Mouse (Mus musculus) natural killer cell, adult 2 months (primary cell): ENCODE results near the gene Bcl6b.

Experiments used
- DNase-seq, 2 experiments: peaks; one replicate each; pipeline ENCODE4 v3.0.0; 2022; ENCODE audit warnings: low spot score in 2 of 2

The Bcl6b gene

DNA sequence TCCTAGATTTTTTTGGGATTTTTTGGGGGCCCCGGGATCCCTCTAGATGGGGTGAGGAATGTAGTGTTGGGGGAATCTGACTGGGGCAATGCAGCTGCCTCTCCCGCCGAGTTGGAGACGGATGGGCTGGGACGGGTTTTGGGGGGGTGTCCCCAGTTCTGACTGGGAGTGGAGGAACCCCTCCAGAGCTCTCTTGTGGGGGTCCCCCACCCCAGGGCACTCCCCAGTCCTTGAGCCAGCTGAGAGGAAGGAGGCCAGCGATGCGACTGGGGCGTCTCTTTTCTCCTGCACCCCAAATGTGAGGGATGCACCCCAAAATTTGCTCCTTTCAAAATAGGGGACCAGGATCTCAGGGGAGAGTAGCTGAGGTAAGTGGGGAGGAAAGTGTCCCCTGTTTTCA is 3.4 kb upstream of the Bcl6b start:
- DNase-seq, result no peak

DNA sequence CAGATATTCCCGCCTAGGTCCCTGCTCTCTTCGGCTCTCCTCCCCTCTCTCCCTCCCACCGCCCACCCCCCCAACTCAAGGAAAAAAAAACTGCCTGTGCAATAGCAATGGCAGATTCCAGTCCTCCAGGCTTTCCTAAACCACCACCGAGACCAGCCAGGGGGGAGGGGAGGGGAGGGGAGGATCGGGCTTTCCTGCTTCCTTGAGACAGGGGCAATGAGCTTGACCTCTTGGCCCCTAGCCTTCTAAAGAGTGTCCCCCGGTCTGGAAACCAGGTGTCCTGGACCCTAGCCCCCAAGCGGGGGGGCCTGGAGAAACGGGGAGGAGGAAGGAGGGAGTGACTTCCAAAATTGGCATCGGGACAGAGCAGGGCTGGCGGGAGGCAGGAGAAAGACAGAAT is 2.9 kb upstream of the Bcl6b start:
- DNase-seq, result no peak

DNA sequence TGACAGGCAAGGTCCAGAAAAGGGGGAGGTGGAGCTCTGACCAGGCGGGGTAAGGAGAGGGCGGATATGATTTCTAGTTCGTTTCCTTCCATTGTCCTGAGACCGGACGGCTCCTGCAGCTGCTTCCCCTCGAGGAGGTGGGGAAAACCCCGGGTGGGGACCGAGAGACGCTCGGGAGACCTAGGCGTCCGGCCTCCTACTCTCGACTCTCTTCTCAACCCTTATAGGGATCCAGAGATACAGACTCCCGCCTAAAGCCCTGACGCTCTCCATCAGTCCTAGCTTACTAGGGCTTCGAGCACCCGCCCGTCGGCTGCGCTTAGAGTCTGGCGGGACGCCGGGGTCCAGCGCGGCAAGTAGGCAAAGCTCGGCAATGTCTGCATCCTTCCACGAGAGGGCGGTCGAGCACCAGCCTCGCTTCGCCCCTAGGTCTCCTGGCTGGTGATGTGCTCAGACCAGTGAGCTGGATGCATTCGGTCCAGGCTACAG is 685 bp upstream of the Bcl6b start:
- peak; percentile 78 to 83 for DNase-seq

DNA sequence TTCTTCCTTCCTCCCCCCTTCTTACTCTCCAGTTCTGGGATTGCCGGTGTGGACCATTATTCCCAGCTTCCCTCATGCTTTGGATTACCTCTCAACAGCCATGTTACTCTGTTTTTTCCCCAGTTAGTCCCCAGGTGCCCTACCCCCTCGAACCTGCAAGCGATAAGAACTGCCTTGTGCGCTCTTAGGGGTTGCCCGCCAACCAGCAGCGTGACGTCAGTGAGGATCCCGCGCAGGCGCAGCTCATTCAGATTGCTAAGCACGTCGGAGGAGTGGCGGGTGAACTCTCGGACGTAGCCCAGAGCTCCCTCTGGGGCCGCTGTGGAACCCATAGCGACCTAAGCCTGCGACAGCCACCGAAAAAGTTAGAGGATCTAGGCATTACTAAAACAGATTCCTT is 770 bp downstream of the Bcl6b start:
- DNase-seq, result peak; percentile 93

DNA sequence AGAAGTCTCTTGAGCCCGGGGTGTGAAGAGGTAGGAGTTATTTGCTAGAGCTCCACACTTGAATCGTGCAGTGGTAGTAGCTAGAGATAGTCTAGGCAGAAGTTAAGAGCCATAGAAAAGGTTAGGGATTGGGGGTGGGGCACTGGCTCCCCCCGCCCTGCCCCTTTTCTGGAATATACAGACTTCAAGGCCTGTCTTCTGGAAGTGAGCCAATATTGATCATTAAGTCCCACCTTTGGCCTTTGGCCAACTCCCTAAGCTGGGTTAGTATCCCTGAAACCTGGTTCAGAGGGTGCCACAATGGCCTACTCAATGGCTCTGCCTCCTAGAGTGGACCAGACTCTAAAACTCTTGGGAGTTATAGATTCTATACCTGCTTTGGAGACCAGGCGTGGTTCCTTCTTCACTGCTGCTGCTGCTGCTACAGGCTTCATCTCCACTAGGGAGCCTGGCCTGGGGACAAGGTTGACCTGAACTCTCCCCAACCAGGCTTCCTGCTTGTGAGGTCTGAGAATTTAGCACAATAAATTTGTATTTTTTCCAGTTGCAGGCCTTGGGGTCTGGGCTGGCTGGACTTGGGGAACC is 1.8 kb downstream of the Bcl6b start:
- no peak for DNase-seq

DNA sequence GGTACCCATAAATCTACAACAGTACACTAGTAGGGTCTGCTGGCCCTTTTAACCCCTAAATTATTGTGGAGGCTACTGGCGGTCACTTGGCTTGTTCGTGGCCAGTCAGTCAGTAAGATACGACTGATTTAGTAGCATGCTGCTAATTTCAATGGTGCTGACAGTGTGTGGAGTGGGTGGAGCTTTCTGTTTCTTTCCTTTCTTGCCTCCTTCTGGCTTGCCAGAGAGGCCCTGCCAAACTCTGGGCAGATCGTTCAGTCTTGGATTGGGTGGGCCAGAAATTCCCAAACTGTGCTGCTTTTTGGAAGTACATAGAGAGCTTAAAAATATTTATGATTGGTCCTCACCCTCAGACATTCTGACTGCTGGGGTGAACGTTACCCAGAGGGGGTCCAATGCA is 2.5 kb downstream of the Bcl6b start:
- no peak for DNase-seq

DNA sequence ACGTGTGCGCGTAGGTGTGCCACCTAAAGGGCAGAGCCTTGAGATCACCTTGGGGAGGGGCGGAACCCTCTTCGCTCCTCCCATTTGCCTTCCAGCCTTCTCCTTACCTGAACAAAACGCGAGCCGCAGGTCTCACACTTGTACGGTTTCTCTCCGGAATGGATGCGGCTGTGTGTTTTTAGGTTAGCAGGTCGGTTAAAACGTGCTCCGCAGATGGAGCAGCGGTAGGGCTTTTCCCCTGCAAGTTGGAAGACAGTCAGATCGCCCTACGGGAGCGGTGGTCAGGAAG is 3.1 kb downstream of the Bcl6b start:
- DNase-seq, result no peak

DNA sequence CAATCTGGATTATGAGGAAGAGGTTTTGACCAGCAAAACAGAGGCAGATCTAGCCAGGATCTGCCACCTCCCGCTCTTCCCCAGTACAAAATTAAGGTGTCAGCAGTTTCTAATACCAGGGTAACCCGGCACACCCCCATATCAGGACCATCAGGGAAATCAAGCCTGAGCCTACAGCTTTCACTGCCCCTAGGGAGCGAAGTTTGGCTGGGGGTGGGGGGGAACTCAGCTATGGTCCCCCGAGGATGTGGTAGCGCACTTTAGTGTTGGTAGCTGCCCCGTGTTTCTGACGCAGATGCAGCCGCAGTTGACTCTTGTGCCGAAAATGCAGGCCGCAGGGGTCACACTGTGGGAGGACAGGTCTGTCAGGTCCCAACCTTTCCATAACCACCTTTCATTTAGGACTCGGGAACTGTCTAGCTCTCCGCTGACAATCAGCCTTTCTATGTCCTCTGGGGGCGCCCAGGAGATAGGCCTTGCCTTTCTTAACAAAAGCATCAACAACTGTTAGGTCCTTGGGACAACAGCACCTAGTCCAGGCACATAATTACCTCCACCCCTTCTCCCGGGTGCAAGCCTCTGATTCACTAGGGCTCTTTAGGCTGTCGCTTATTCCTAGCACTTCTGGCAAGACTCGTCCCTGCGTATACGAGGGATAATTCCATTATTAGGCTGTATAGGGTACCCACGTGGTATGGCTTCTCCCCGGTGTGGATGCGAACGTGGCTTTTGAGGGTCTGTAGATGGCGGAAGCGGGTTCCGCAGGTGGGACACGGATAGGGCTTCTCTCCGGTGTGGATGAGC is 3.6 kb downstream of the Bcl6b start:
- no peak for DNase-seq

DNA sequence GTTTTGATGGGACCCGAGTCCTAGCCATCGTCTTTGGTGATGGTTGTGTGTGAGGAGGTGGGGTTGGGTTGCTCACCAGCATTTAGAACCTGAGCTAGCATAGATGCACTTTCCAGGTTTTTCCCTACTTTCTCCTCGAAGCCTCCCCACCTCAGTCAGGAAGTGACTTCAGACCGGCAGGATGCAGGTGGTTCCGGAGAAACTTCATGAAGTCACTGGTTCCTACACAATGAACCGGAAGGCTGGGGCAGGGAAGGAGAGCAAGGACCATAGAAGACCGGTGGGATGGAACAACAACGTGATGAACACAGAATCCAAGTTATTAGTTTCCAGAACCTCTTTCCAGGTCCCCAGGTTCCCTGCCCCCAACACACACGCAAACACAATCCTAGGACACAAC is 5.9 kb downstream of the Bcl6b start:
- no peak for DNase-seq

DNA sequence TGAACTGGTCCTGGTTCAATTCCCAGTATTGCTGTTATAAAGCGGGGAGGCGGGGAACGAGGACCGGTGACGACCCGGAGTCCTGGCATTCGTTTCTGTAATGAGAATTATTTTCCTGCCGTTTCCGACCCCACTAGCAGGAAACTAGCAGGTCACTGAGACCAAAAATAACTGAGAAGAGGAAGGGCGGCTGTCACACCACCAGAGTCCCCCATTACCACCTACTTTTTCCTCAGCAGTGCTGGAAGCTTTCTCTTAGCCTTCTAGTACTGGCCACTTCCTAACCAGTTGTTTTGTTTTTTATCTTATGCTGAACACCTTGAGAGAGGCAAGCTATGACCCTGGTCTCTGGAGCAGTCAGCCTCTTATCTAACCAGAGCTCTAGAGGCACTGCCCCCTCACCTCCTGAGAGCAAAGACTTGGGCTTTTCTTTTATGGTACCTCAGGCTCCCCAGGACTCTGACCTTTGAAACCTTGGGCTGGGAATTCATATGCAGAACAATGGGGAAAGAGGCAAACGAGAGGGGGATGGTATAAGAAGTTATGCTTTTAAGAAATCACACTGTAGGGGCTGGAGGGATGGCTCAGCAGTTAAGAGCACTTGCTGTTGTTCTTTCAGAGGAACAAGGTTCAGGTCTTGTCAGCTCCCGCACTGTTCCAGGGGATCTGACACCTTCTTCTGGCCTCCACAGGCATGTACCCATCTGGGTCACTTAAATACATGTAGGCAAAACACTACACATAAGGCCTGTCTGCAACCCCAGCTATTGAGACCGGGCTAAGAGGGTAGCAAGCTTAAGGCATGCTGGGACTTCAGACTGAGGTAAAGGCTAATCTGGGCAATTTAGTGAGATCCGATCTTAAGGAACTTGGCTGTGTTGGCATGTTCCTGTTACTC is 7.7 kb downstream of the Bcl6b start:
- DNase-seq, result no peak

DNA sequence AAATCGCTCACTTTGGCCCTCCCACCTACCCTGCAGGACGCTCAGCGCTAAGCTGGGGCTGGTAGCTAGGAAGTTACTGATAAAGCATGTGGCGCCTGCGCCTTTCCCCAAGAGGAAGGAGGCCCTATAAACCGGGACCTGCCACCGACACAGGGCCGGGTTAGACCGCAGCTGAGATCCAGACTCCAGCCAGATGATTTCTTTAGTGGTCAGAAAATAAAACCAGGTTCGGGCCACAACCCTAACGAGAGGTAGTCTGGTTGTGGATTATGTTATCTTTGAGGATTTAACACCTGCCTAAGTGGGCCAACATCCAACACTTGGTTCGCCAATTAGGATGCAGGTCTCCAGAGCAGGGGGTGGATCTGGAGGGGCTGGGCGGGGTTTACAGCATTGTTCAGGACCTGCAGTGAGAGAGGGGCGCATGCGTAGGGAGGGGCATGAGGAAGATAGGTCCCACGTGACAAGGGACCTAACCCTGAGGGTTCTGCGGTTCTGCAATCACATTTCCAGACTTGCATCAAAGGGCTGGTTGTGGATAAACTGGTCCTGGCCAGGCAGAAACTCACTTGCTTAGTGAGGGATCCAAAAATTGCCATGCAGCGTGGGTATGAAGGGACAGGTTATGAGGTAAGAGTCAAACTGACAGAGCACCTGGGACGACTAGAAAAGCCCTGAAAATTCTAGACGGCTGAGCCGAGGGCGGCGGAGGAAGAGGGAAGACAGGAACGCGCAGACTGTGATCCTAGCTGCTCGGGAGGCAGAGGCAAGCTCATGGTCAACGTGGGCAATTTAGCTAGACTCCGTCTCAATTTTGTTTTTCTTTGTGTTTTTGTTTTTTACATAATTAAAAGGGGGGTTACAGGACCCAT is 8.6 kb downstream of the Bcl6b start, which contains the start of gene Slc16a13:
Gene Slc16a13, minus strand, starts transcription at position 334 of the 872 bp plus-strand sequence.
- peak; percentile 83 to 90 for DNase-seq

DNA sequence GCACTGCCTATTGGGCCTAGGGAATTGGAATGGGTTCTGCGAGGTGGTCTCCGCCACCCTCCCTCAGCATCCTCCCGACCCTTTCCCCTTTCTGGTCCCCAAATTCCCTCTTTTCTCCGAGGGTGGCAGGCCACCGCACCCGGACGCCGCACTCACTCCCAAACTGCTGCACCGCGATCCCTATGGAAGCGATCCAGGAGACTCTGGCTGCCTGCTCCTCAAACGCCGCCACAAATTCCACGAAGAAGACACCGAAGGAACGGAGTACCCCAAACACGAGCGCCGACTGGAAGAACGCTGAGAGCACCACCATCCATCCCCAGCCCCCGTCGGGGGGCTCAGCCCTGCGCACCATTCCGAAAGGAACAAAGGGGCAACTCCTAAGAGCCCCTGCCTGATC is 9.3 kb downstream of the Bcl6b start:
- DNase-seq, result no peak

DNA sequence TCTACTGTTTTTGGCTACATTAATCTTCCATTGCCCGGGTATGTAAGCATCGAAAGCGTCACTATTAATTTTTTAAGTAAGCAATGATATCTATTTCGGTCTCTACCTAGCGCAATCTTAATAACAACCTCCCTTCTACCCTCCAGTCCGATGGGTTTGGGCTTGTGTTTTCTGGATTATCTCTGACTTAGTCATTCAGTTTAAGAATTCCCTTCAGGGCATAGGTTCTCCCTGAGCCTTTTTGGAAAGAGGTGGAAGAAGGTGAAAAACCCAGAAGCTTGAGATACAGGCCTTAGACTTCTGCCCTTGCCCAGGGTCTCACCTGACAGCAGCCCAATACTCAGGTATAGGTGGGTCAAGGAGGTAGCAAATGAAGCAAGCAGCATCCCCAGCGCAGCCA is 9.7 kb downstream of the Bcl6b start:
- no peak for DNase-seq

DNA sequence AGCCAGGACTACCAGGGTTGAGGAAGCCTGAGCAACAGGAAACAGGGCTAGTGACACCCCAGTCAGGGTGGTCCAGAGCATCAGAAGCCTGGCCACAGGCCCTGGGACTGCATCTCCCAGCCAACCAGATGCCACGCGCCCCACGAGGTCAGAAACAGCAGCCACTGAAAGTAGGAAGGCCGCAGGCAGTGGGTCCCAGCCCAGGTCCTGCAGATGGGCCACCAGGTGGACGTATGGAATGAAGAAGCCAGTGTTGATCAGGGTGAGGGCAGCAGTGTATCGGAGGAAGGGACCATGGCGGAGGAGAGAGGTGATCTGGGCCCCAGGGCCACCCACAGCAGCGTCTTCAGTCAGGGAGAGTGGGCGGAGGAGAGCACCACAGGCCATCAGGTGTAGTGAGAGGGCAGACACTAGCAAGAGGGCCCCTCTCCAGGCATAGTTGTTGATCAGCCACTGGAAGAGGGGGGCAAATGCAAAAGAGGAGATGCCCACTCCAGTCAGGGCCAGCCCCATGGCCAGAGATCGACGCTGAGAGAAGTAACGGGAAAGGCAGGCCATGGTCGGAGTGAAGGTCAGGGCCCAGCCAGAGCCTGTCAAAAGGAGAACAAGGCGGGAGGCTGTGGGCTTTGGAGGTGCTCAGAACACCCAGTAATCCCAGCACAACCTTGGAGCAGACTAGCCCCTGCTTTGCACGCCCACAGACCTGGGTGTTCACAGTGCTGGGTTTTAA is 10.7 kb downstream of the Bcl6b start:
- DNase-seq, result no peak

DNA sequence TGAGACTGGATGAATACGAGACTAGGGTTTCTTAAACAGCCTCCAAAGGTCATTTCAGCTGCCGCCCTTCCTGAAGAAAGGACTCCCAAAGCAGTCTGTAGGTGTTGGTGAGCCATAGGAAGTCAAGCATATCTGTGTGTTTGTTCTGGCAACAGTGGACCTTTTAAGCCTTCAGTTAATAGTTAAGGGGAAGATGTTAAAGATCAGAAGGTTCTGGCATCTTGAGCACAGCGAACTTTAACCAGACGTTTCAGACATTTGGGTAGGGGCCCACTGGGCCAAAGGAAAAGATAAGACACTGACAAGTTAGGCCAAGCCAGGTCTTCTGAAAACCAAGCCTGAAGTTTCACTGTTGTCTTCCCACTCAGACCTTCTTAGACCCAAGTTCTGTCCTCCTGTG is 11.6 kb downstream of the Bcl6b start:
- DNase-seq, result no peak

DNA sequence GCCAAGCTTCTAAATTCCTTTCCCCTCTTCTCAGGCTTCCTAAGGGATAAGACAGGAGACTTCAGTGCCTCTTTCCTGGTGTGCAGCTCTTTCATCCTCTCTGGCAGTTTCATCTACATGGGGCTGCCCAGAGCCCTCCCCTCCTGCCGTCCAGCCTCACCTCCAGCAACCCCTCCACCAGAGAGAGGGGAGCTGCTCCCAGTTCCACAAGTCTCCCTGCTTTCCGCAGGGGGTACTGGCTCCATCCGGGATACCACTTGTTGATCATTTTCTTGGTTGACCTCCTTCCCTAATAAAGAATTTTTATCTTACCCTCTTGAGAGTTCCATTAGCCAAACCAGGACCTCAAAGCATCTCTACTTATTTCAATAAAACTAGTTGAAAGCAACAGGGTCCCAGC is 13.5 kb downstream of the Bcl6b start:
- DNase-seq, result no peak

DNA sequence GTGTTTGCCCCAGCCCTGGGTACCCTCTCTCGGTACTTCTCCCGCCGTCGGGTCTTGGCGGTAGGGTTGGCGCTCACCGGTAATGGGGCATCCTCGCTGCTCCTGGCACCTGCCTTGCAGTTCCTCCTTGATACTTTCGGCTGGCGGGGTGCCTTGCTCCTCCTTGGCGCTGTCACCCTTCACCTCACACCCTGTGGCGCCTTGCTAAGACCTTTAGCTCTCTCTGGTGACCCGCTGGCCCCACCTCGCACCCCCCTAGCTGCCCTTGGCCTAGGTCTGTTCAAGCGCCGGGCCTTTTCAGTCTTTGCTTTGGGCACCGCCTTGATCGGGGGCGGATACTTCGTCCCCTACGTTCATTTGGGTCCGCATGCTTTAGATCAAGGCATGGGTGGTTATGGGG is 14.3 kb downstream of the Bcl6b start:
- DNase-seq, result no peak

DNA sequence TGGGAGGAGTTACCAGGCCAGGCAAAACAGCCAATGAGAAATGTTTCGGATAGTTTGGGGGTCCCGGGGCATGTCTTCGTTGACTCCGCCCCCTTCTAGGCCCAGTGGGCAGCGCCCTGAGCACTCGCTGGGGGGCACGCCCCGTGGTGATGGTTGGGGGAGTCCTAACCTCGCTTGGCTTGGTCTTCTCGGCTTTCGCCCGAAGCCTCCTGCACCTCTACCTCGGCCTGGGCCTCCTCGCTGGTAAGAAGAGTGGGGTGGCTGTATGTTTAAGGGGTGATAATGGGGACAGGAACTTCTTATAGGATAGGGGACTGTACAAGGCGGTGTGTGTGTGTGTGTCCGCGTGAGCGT is 14.8 kb downstream of the Bcl6b start:
- DNase-seq, result no peak

DNA sequence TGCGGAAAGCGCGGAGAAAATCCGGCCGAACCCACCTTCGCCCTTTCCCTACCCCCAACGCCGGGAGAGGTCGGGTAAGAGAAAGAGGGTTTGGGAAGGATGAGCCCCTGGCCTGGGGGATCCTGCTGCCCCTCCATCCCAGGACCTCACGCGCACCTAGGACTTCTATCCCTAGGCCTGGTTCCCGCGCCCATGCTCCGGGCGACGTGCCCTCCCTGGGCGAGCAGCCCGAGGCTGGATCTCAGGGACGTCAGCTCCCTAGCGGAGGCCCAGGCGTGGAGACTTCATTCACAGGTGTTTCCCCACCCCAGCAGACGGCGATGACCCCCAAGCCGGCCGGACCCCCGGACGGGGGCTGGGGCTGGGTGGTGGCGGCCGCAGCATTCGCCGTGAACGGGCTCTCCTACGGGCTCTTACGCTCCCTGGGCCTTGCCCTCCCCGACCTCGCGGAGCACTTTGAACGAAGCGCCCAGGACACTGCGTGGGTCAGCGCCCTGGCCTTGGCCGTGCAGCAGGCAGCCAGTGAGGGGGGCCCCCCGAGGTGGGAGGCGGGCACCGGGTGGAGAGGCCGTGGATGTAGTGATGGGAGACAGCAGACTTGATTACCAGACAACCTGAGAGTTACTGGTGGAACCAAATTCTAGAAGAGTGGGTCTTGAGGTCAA is 15.3 kb downstream of the Bcl6b start:
- DNase-seq, result no peak

DNA sequence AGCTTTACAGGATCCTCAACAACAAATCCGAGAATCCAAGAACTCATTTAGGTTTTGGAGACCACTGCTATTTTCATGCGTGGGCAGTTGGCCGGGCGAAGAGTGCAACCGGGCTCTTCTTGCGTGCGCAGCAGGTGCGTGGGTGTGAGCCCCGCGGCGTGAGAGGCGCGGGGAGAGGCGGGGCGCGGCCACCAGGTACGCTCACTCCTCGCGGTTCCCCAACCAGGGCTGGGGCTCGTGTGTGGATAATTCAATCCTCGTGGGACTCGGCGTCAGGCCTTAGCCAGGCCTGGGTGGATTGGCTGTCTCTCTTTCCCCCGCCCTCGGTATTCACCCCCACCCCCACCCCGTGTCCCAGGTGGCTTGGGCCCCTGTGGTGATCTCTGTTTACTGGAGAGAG is 15.9 kb downstream of the Bcl6b start:
- DNase-seq, result no peak

DNA sequence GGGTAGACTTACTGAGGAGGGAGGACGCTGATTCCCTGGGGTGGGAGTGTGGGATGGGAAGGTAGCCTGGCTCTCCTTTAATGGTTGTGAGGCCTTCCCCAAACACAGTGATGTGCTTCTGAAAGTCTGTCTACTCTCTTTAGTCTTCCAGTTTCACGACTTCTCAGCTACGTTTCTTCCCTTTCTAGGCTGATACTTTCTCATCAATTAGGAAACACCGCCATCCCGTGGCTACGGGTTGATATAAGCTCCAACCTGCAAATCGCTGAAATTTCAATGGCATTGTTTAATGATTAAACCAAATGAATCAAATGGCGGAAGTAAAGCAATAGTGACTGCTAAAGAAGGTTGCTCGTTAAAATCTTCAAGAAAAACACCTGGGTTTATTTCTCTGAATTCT is 16.7 kb downstream of the Bcl6b start:
- peak in 1 of 2 experiments; percentile 55 for DNase-seq
